Mouse (Mus musculus): ENCODE measurements around the gene Pithd1.

Pithd1 gene

DNA sequence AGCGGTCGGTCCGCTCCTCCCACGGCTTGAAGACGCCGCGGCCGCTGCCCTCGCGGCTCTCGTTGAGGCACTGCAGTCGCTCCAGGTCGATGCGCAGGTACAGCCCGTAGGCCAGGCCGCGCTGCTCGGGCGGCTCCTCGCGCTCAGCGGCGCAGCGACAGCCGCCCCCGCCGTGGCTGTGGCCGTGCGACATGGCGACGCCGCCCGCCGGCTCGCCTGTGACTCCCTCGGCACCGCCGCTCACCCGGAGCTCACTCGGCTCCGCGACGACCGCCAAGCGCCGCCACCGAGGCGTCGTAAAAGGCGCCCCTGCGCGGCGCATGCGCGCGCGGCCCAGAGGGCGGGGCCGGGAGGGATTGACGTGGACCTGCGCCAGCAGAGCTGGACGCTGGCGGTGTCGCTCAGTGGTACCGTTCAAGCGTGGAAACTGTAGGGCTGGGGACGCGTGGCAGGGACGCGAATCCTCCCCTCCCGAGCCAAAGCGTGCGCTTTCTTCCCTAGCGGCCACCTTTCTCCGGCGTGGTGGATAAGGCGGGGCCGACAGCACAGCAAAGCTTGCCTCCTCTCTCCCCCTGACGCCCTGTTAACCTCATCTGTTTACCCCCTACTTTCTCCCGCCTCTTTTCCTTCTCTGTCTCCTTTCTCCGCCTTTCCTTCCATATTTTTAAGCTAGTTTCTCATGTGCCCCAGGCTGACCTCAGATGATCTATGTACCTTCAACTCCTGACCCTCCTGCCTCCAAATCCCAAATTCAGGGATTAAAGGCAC, at the start of gene Pithd1:
TSS of gene Pithd1 (minus strand) at position 322 of the 768 bp plus-strand sequence.
- in situ Hi-C loops (cut with MboI, MseI): no loop called here

DNA sequence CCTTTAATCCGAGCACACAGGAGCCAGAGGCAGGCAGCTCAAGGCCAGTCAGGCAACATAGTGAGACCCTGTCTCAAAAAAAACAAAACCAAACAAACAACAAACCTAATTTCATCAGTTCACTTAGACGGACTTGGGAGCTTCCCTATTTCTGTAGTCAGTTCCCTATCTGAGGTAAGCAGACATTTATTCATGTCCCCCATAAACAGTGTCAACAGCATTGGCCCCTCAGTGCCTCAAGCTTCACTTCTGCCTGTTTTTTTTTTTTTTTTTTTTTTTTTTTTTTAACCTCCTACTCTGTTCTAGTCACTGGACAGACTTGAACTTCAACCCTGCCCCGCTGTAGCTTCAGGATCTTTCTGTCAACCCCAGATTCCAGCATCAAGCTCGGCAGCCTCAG, 48.0 kb upstream of the Pithd1 start:
- in situ Hi-C loops (cut with MboI, MseI): no loop called here

DNA sequence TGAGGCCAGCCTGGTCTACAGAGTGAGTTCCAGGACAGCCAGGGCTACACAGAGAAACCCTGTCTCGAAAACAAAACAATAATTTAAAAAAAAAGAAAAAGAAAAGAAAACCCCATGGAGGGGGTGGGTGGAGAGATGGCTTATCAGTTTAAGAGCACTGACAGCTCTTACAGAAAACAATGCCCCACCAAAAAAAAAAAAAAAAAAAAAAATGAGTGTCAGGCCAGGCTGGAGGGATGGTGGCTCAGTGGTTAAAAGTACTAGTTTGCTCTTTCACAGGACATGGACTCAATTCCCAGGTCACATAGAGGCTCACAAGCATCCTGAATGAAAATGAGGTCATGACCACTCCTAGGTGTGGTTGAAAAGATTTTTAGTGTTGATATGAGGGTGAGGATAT, 46.2 kb upstream of the Pithd1 start:
- in situ Hi-C loops (cut with MboI, MseI): no loop called here

DNA sequence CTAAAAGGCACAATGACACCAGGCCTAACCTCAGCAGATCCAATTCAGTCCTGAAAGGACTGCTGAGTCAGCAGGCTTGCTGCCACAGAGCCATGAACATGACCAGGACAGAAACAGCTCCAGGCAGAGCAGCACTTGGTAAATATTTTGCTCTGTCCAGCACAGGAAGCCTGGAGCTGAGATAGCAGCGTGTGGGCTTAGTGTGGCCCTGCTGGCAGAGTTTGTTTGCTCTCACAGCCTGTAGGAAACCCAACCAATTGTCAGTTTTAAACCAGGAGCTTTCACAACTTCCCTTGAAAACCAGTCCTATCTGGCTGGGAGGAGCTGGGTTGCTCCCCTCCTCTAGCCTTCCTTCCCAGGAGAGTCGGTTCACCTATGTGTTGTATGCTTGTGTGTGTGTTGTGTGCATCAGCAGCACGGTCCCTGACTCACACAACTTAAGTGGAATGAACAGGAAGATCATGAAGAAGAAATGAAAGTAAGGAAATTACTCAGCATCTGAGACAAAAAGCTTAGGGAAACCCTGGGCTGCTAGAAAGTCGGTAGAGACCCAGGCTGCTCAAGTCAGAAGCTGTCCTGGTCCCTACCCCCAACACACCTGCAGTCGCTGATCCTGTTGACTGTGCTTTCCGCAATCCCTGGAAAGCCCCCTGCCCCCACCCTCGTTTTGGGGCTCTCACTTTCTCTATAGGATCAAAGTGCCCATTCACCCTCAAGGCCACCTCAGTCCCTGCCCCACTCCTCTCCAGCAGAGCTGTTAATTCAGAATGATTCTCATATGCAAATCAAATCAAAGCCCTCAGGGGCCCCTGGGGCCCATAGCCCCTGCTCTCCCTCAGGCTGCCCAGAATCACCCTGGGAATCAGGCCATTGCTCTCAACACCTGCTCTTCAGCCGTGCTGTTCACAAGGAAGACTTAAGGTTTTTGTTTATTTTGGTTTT, 44.2 kb upstream of the Pithd1 start:
- in situ Hi-C loops (cut with MboI, MseI): no loop called here

DNA sequence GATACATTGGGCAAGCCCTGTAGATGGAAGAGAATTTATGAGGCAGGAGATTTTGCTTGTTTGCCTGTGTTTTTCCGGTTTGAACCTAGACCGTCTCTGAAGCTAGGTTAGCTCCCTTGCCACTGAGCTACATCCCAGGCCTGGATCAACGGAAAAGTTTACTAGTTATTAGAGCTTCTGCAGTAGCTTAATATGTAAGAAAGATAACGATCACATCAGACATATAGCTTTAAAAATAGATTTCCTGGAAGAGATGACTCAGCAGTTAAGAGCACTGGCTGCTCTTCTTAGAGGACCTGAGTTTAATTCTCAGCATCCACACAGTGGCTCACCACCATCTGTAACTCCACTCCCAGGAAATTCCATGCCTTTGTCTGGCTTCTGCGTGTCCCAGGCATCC, 41.6 kb upstream of the Pithd1 start:
- in situ Hi-C loops (cut with MboI, MseI): no loop called here

DNA sequence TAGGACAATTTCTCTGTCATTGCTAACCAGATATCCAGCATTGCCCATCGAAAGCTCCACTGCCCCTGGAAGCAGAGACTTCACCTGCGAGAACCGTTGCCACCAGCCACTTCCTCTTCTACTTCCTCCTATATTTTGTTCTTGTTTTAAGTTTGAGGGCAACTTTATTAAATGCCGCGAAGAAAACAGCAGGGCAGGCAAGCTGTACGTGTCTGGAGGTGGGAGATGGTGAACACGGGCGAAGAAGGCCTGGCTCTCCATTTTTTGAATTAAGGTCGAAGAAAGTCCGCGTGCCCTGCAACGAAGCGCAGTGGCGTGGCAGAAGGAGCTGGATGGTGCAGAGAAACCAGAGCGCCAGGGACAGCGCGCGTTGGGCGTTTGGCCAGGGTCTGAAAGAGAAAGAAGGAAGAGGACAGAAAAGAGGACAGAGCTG, 41.1 kb upstream of the Pithd1 start:
- in situ Hi-C loops (cut with MboI, MseI): no loop called here

DNA sequence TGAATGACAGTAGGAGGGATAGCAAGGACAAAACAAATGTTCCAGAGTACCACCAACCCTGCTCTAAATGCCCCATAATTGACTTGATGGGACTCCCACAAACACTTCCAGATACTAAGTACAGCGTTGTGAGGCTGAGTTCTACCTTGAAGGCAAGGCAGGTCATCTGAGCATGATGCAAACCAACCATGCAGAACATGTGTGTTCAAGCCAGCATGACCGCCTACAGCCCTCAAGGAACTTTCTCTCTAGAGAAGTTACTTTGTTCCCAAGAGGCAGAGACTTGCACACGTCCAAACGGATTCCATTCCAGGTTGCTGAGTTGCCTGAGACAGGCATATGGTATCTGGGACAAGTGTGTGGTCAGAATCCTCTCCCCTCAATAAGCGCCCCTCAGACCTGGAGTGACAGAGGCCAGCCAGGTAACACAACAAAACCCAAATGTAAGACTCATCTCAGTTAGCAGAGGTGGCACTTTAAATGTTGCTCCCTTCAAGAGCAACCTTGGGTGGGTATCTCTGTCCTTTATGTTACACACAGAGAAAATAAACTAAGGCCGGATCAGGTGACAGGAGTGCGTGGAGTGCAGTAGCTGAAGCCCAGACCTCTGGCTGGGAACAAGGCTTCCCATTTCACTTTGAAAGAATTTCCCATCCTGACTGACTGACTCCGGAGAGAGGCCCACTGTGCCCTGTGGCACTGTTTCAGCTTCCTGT, 40.5 kb upstream of the Pithd1 start:
- in situ Hi-C loops (cut with MboI, MseI): no loop called here

DNA sequence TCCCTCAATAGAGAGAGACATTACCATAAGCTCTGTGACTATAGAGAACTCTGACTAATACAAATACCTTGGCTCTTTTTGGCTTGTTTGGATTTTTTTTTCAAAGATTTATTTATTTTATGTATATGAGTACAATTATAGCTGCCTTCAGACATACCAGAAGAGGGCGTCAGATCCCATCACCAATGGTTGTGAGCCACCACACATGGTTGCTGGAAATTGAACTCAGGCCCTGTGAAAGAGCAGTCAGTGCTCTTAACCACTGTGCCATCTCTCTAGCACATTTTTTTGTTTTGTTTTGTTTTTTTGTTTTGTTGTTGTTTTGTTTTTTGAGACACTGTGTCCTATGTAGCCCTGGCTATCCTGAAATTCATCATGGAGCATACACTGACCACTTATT, 38.3 kb upstream of the Pithd1 start:
- in situ Hi-C loops (cut with MboI, MseI): no loop called here

DNA sequence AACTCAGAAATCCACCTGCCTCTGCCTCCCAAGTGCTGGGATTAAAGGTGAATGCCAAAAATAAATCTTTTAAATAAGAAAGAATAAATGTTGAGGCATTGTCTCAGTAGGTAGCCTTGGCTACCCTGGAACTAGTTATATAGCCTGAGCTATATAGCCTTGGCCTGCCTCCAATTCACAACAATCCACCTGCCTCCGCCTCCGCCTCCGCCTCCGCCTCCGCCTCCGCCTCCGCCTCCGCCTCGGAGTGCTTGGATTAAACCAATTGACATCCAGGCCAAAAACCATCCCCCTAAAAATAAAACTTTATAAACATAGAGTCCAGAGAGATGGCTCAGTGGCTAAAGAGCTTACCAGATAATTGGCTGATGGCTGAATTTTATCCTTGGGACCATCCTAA, 35.9 kb upstream of the Pithd1 start:
- in situ Hi-C loops (cut with MboI, MseI): loop anchor here (25.0 kb wide), 1 partner anchor 1564 kb away; the partner anchor contains the start of gene Usp48

DNA sequence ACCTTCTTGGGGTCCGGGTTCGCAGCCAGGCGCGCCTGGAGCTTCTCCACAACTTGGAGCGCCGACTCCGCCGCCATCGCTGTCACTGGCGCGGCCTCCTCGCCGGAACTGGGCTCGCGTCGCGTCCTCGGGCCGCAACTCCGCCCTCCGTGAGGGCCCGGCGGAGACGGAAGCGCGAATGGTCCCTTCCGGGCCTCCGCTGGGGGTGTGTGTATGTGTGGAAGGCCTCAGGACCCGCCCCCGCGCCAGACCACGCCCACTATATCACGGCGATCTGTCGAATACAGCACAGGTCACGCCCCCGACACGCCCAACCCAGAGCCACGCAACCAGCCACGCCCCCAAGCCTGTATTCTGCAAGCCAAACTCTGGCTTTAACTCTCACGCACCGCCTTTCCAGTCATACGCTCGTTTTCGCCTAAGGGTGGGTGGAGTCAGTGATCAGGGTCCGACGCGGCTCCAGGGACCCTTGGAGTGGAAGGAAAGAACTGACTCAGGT, 34.5 kb upstream of the Pithd1 start, which contains the start of gene Eloa:
TSS of gene Eloa (minus strand) at position 215 of the 499 bp plus-strand sequence.
- in situ Hi-C loops (cut with MboI, MseI): loop anchor here (25.0 kb wide), 1 partner anchor 1566 kb away; the partner anchor contains the start of gene Usp48

DNA sequence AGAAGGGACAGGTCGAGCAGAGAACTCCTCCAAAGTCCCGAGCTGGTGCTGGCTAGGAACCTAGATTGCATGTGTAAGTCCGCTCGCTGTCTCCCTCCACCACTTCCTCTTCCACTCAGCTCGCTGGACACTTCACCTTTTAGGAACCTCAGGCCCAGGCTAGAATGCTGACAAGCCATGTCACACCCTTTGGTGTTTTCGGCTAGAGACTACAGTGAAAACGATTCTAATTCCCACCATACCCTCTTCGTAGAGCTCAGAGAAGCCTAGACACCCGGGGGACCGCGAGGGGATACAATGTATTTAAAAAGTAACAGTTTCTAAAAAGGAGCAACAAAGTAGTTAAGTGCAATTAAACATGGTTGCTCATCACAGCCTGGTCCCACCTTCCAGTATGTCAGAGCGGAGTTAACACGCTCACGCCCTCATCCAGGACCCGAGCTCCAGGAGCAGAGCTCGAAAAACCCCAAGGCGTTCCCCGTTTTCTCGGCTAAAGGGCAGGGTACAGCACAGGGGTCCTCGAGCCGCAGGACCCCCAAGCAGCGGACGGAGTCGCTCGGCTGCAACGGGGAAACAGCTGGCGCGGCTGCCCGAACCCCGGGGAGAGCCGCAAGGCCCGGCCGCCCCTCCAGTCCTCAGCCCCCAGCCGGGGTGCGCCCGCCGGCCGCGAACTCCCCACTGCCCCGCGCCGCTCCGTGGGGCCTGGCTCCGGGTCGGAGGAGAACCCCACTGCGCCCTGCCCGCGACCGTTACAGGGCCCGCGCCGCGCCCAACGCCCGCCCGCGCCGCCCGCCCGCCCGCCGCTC, 33.9 kb upstream of the Pithd1 start:
- in situ Hi-C loops (cut with MboI, MseI): loop anchor here (25.0 kb wide), 1 partner anchor 1566 kb away; the partner anchor contains the start of gene Usp48

DNA sequence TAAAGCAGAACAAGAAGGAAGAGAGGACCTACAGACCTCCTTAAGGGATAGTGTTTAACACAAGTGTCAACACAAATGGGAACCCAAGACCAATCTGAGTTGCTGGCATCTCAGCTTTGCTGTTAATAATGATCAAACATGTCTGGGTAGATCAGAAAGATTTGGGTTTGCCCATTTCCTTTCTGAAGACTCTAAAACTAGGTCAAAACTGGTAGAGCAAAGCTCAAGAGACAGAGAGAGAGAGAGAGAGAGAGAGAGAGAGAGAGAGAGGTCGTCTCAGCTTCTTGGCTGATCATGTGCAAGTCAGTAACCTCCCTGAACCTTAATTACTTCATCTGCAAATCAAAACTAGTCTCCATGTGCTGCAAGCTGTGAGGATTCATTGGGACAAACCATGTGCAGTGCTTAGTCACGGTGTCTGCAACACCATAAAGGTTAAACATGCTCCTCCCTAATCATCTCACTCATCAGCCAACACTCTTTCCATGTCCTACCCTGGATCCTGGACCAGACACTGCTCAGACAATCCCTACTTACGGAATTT, 29.1 kb upstream of the Pithd1 start:
- in situ Hi-C loops (cut with MboI, MseI): loop anchor here (25.0 kb wide), 1 partner anchor 1571 kb away; the partner anchor contains the start of gene Usp48

DNA sequence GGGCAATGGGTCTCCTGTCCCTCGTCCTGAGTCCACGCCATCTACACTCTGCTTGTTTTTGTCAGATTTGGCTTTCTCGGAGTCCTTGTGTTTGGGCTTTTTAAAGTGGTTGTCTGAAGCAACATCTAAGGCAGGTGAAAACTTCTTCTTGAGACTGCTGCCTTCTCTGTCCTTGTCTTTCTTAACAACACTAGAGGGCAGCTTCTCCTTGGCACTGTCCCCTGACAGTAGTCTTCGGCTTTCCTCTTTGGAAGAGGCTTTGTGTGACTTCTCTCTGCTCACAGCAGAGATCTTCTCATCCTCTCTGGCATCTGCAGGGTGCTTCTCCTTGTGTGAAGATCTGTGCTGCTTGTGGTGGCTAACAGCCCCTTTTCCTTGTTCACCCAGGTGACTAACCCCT, 23.5 kb upstream of the Pithd1 start:
- in situ Hi-C loops (cut with MboI, MseI): loop anchor here (25.0 kb wide), 1 partner anchor 1577 kb away; the partner anchor contains the start of gene Usp48

DNA sequence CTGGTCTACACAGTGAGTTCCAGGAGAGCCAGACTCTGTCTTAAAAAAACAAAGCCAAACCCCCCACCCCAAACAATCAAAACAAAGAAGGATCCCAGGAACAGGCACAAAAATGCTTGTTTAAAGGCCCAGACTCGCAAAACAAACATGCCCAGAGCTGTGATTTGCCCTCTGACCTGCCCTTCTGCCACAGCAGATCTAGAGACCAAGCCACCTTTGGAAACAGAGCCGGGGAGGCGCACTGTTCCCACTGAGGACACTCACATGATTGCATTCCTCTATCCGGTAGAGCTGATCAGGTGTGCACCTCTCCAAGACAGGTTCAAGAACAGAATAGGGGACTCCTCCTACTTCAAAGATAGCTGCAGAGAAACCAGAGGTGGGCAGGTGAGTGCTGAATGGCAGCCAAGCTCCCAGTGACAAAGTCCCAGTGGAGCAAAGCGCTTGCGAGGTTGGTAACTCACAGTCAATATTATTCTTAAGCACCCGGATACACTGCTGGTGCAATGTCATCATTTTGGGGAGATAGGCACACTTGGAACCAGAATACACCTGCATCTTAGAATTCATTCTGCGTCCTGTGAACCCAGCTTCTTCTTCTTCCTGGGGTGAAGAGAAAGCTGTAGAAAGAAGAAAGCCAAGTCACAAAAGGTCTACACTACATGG, 21.9 kb upstream of the Pithd1 start:
- in situ Hi-C loops (cut with MboI, MseI): loop anchor here (25.0 kb wide), 1 partner anchor 1578 kb away; the partner anchor contains the start of gene Usp48

DNA sequence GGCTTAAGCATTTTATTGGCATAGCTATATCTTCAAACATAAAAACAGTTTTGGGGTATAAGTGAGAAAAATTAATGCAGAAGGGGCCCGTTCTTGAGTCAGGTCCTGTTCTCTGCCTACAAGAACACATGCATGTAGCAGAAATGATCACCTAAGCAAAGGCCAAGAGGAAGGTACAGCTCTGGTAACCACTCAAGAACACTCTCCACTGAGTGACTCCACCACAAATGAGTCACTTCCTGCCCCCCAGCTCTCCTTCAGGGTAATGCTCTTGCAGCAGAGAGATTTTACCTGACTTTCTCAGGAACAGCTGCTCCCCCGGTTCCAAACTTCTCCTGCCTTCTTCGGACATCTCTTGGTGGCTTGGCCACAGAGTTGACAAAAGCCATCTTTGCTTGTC, 19.8 kb upstream of the Pithd1 start:
- in situ Hi-C loops (cut with MboI, MseI): loop anchor here (25.0 kb wide), 1 partner anchor 1580 kb away; the partner anchor contains the start of gene Usp48

DNA sequence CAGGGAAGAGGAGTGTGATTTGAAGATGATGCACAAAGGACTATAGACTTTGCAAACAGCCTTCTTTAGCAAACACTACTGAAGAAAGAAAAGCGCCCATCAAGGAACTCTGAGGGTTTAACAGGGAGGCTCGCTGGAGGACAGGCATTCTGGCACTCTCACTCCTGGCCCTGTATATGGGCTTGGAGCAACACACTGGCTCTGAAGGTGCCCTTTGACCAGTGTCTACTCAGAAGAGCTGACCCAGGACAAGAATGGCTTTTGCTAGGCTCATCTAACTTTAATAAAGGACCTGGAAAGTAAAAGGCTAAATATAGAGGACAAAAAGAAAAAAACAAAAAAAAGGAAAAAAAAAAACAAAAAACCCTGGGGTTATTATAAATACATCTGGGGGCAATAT, 17.9 kb upstream of the Pithd1 start:
- in situ Hi-C loops (cut with MboI, MseI): loop anchor here (25.0 kb wide), 1 partner anchor 1582 kb away; the partner anchor contains the start of gene Usp48

DNA sequence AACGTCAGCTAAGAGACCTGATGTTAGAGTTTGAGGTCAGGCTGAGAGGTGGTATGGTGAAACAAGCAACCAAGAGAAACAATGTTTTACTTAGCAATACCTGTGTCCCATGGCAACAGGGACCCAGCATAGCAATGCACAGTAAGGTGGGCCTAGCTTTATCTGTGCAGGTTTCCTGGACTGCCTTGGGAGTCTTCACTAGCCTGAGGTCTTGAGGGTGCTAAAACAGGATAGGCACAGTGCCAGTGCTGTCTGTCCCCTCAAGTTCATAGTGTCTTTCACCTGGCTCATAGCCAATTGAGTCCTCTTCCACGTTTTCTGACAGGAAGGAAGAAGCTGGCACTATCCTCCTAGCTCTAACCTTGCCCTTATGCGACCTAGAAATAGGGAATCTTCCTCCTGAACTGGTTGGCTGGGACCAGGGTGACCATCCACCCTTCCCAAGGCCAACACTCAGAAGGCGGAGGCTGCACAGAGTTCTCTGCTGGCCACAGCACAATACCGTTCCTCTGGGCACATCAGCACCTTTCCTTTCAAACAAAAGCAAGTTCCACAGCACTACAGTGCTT, 17.1 kb upstream of the Pithd1 start:
- in situ Hi-C loops (cut with MboI, MseI): loop anchor here (25.0 kb wide), 1 partner anchor 1583 kb away; the partner anchor contains the start of gene Usp48

DNA sequence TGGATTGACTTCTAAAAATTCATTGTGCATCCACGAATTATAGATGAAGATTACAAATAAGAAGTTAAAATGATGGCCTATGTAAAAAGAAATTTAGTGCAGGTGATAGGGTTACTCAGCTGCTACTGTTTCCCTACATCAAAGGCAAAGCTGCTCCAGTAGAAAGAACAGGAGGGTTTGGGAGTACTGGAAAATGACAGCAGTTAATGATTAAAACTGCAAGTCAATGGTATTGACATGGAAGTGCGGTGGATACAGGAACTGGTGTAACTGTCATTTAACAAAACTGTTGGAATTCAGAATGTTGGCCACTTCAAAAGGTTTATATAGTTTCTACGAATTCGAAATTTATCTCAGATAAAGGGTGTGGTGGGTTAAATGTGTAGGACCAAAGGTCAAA, 8.1 kb upstream of the Pithd1 start:
- in situ Hi-C loops (cut with MboI, MseI): no loop called here

DNA sequence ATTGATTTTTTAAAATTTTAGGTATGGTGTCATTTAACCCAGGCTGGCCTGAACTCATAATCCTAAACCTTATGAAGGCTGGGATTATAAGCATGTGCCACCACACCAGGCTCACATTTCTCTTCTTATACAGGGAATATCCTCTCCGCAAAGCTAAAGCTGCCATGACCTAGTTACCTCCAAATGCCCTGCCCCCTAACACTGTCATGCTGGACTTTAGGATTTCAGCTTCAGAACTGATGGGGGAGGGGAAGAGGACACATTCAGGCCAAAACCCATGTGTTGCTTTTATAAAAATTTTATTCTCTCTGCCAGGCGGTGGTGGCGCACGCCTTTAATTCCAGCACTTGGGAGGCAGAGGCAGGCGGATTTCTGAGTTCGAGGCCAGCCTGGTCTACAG, 6.9 kb upstream of the Pithd1 start:
- in situ Hi-C loops (cut with MboI, MseI): no loop called here
